In genomic region chr6:146079261-146079660, GRCm38 (mm10) we compare ENCODE assay signal across 9 mouse cellular contexts.
DNase-seq lines count a peak whose midpoint lies in the region; ATAC-seq and TF ChIP-seq lines count a peak whose summit lies in the region.
"Had no signal": no experiment of that assay in that cellular context is flagged by ENCODE, and none has a peak within 500 bp of the region (broad histone marks: within the 10 kb centered on the region; RNA-seq: fewer than 3 reads in every experiment).

No protein-coding gene starts in this region.

- TF ChIP-seq EP300 in CH12.LX (IDR thresholded peaks at IDR 0.05; ENCODE audit: low read length): 0 out of 2 replicates have a peak, but pooled peaks have one; percentile 39

- ATAC-seq in lung, embryonic 14.5 days (ENCODE audit: insufficient read depth): 0 out of 2 replicates have a peak, but pooled peaks have one; percentile 51

- TF ChIP-seq RAD21 in CH12.LX (IDR thresholded peaks at IDR 0.05; ENCODE audit: low read depth, low read length): peak; percentile 56

- peak overlapping the region; percentile 100 for H3K27ac ChIP-seq in CH12.LX (ENCODE audit: insufficient read depth, low read depth)
- H3K27ac ChIP-seq in lung, embryonic 14.5 days (ENCODE audit: low read depth): no peak overlapping the region
- H3K27ac ChIP-seq: liver, embryonic 15.5 days had no signal

- H3K4me2 ChIP-seq in CH12.LX (ENCODE audit: insufficient read depth, low read depth, poor library complexity, severe bottlenecking): peak overlapping the region; percentile 79; the same call in 1 of the 2 replicates
- no peak overlapping the region for H3K4me2 ChIP-seq in lung, embryonic 14.5 days
- H3K4me2 ChIP-seq: liver, embryonic 15.5 days had no signal

- no peaks in the 10 kb centered on the region for H3K27me3 ChIP-seq in CH12.LX (replicated peaks)
- H3K27me3 ChIP-seq in lung, embryonic 14.5 days (ENCODE audit: insufficient read depth, low read length): no peaks in the 10 kb centered on the region
- H3K27me3 ChIP-seq: liver, embryonic 15.5 days had no signal

- DNase-seq in CH12.LX (ENCODE audit: extremely low read depth): peak; percentile 95
- peak; percentile 89 for DNase-seq in adrenal gland, postnatal 10 days
- DNase-seq in embryo, embryonic 9.5 days (ENCODE audit: extremely low spot score): peak; percentile 63
- DNase-seq in heart, adult 8-10 months (ENCODE audit: low spot score): peak; percentile 83
- DNase-seq in large intestine, adult 2 months (ENCODE audit: low read depth, low spot score): peak; percentile 27
- peak; percentile 89 for DNase-seq in lung, embryonic 14.5 days
- DNase-seq in right cerebral cortex, adult 18-20 months: peak; percentile 69
- DNase-seq in urinary bladder, postnatal 25 days (ENCODE audit: low spot score): peak; percentile 81

- H3K36me3 ChIP-seq in CH12.LX (replicated peaks in 1 of 2; ENCODE audit: control insufficient read depth in 1 of 2, insufficient read depth in 1 of 2, low read length in 1 of 2): no peaks in the 10 kb centered on the region
- no peaks in the 10 kb centered on the region for H3K36me3 ChIP-seq in lung, embryonic 14.5 days (ENCODE audit: insufficient read depth)
- H3K36me3 ChIP-seq: liver, embryonic 15.5 days had no signal

- dilution Hi-C loops in CH12.LX (cut with MboI; ENCODE audit: extremely low pct_ligation_motif_present, extremely low pct_unique_long_range_greater_than_20kb, low sequenced_read_pairs): no loop called here

- H3K9ac ChIP-seq in CH12.LX (ENCODE audit: insufficient read depth, low read depth): peak overlapping the region; percentile 29
- H3K9ac ChIP-seq in lung, embryonic 14.5 days: no peak overlapping the region
- H3K9ac ChIP-seq: liver, embryonic 15.5 days had no signal

- TF ChIP-seq CTCF in CH12.LX (conservative IDR thresholded peaks at IDR 0.05 in 1 of 2, IDR thresholded peaks at IDR 0.05 in 1 of 2; ENCODE audit: low read depth in 2 of 2, low read length in 2 of 2): peak; percentile 66 to 87
- peak; percentile 76 for TF ChIP-seq CTCF in lung, embryonic 14.5 days (IDR thresholded peaks at IDR 0.05; ENCODE audit: low read depth)

- H3K9me3 ChIP-seq in CH12.LX (replicated peaks; ENCODE audit: low read length): peaks cover 8% of the 10 kb centered on the region
- no peaks in the 10 kb centered on the region for H3K9me3 ChIP-seq in lung, embryonic 14.5 days (ENCODE audit: low read depth, low read length)
- H3K9me3 ChIP-seq: liver, embryonic 15.5 days had no signal

- H3K4me1 ChIP-seq in CH12.LX (ENCODE audit: control insufficient read depth in 1 of 2, insufficient read depth in 2 of 2): peaks cover 21 to 66% of the 10 kb centered on the region in 2 experiments
- H3K4me1 ChIP-seq in lung, embryonic 14.5 days (ENCODE audit: insufficient read depth): no peaks in the 10 kb centered on the region
- H3K4me1 ChIP-seq: liver, embryonic 15.5 days had no signal

- in situ Hi-C loops in CH12.LX (cut with MboI; ENCODE audit: low pct_ligation_motif_present, low pct_unique_long_range_greater_than_20kb, low sequenced_read_pairs): no loop called here

- no peaks in the 10 kb centered on the region for H3K79me2 ChIP-seq in CH12.LX (replicated peaks; ENCODE audit: control insufficient read depth, extremely low read depth, insufficient read depth, poor library complexity, severe bottlenecking)

- TF ChIP-seq POLR2A in CH12.LX (IDR thresholded peaks at IDR 0.05; ENCODE audit: low read depth, low read length): no peak; the same call in 1 of the 2 replicates

- H3K4me3 ChIP-seq in CH12.LX (replicated peaks in 1 of 3; ENCODE audit: low read depth in 2 of 3, low read length in 2 of 3, poor library complexity in 1 of 3): peak overlapping the region in 2 of 3 experiments; percentile 14 to 46
- no peak overlapping the region for H3K4me3 ChIP-seq in lung, embryonic 14.5 days (ENCODE audit: low read depth, low read length)
- H3K4me3 ChIP-seq: liver, embryonic 15.5 days had no signal

- WGBS in large intestine, adult 2 months: 37% methylated on average over 5 of the region's 5 CpGs
- 43% methylated on average over 5 of the region's 5 CpGs for WGBS in lung, embryonic 14.5 days

TF ChIP-seq in CH12.LX, 34 proteins besides CTCF, POLR2A, EP300 and RAD21:
- TF ChIP-seq SIN3A (IDR thresholded peaks at IDR 0.05; ENCODE audit: low read length): no peak; the same call in 1 of the 2 replicates
- peak; percentile 26; the same call in 1 of the 2 replicates for TF ChIP-seq BHLHE40 (IDR thresholded peaks at IDR 0.05; ENCODE audit: low read depth, low read length)
- no peak for TF ChIP-seq NRF1 (IDR thresholded peaks at IDR 0.05; ENCODE audit: low read depth, low read length)
- no peak for TF ChIP-seq MAFK (IDR thresholded peaks at IDR 0.05; ENCODE audit: insufficient replicate concordance, low read length)
- TF ChIP-seq ZKSCAN1 (IDR thresholded peaks at IDR 0.05; ENCODE audit: borderline replicate concordance, low read depth, low read length): no peak
- no peak for TF ChIP-seq USF2 (conservative IDR thresholded peaks at IDR 0.05; ENCODE audit: low read depth, low read length)
- TF ChIP-seq IRF4 (IDR thresholded peaks at IDR 0.05; ENCODE audit: low read depth, low read length): peak; percentile 75
- TF ChIP-seq ZC3H11A (IDR thresholded peaks at IDR 0.05; ENCODE audit: low read depth, low read length): peak; percentile 7; the same call in 1 of the 2 replicates
- TF ChIP-seq USF1 (IDR thresholded peaks at IDR 0.05; ENCODE audit: low read depth, low read length): no peak
- TF ChIP-seq PAX5 (IDR thresholded peaks at IDR 0.05; ENCODE audit: low read length): no peak
- TF ChIP-seq UBTF (IDR thresholded peaks at IDR 0.05; ENCODE audit: low read depth, low read length): no peak
- no peak for TF ChIP-seq POLR2AphosphoS2 (IDR thresholded peaks at IDR 0.05; ENCODE audit: low read depth, low read length)
- peak; percentile 66 for TF ChIP-seq ELF1 (IDR thresholded peaks at IDR 0.05; ENCODE audit: low read depth, low read length)
- peak; percentile 65 for TF ChIP-seq TCF12 (IDR thresholded peaks at IDR 0.05; ENCODE audit: low read depth, low read length)
- TF ChIP-seq HCFC1 (IDR thresholded peaks at IDR 0.05; ENCODE audit: low read depth, low read length): peak; percentile 76
- TF ChIP-seq ETS1 (conservative IDR thresholded peaks at IDR 0.05; ENCODE audit: low read depth, low read length): peak; percentile 77
- no peak for TF ChIP-seq MAZ (IDR thresholded peaks at IDR 0.05; ENCODE audit: low read depth, low read length)
- TF ChIP-seq ZMIZ1 (IDR thresholded peaks at IDR 0.05; ENCODE audit: low read depth, low read length): no peak
- TF ChIP-seq E2F4 (IDR thresholded peaks at IDR 0.05; ENCODE audit: insufficient replicate concordance, low read depth, low read length): no peak
- TF ChIP-seq MYC (IDR thresholded peaks at IDR 0.05; ENCODE audit: low read depth, low read length): no peak
- no peak for TF ChIP-seq CHD1 (IDR thresholded peaks at IDR 0.05; ENCODE audit: low read depth, low read length)
- peak; percentile 86 for TF ChIP-seq SMC3 (IDR thresholded peaks at IDR 0.05; ENCODE audit: low read depth, low read length)
- TF ChIP-seq MAX (IDR thresholded peaks at IDR 0.05; ENCODE audit: low read length): 0 out of 2 replicates have a peak, but pooled peaks have one; percentile 6
- no peak for TF ChIP-seq ZNF384 (IDR thresholded peaks at IDR 0.05; ENCODE audit: low read depth, low read length)
- TF ChIP-seq NELFE (IDR thresholded peaks at IDR 0.05; ENCODE audit: low read depth, low read length): no peak
- peak; percentile 91 for TF ChIP-seq JUND (conservative IDR thresholded peaks at IDR 0.05; ENCODE audit: low read depth, low read length)
- TF ChIP-seq RCOR1 (conservative IDR thresholded peaks at IDR 0.05; ENCODE audit: low read depth, low read length): no peak
- TF ChIP-seq JUN (IDR thresholded peaks at IDR 0.05; ENCODE audit: insufficient read depth, low read depth, low read length): peak; percentile 85
- TF ChIP-seq MXI1 (IDR thresholded peaks at IDR 0.05; ENCODE audit: low read depth, low read length): no peak
- no peak for TF ChIP-seq CHD2 (IDR thresholded peaks at IDR 0.05; ENCODE audit: low read length)
- no peak for TF ChIP-seq GABPA (IDR thresholded peaks at IDR 0.05; ENCODE audit: insufficient replicate concordance, low read depth, low read length)
- peak; percentile 42; the same call in 1 of the 2 replicates for TF ChIP-seq TBP (conservative IDR thresholded peaks at IDR 0.05; ENCODE audit: low read depth, low read length)
- TF ChIP-seq KAT2A (IDR thresholded peaks at IDR 0.05; ENCODE audit: insufficient replicate concordance, low read length): no peak
- TF ChIP-seq MEF2A (IDR thresholded peaks at IDR 0.05; ENCODE audit: borderline replicate concordance, low read depth, low read length): peak; percentile 76; the same call in 1 of the 2 replicates

Comparison
In these comparisons a context has a peak if more than half of its experiments do, and no peak if none do; other contexts are left out.
1. DNase-seq: peak in every context shown above with its lines; median percentile 95 in CH12.LX; 89 in adrenal gland, postnatal 10 days; 89 in lung, embryonic 14.5 days; 83 in heart, adult 8-10 months; 81 in urinary bladder, postnatal 25 days; 69 in right cerebral cortex, adult 18-20 months; 63 in embryo, embryonic 9.5 days; 27 in large intestine, adult 2 months.